Mouse (Mus musculus) urinary bladder, adult 18-20 months (tissue): ENCODE results near the gene Hs6st3.

Experiments
- DNase-seq, 2 experiments: peaks; one replicate each; pipeline ENCODE4 v3.0.0; 2022; ENCODE audit warnings: low spot score in 2 of 2, mixed read lengths in 2 of 2

Gene Hs6st3

DNA sequence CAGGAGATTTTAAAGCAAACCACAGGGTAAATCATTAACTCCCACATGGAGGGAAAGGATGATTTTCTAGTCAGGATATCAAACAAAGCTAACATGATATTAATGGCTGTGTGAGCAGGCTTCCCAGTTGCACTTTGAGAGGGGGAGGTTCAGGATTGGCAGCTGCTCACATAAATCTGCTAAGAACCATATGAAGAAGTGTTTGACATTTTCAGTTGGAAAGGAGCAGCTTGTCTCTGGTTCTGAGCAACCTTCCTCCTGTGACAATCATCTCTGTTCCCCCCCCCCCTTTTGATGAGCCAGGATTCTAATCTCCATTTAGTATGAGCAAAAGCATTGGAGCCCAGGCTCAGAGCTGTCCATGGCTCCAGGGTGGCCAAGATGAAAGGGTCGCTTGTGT lies 643.0 kb downstream of the Hs6st3 start:
- DNase-seq: no peak

DNA sequence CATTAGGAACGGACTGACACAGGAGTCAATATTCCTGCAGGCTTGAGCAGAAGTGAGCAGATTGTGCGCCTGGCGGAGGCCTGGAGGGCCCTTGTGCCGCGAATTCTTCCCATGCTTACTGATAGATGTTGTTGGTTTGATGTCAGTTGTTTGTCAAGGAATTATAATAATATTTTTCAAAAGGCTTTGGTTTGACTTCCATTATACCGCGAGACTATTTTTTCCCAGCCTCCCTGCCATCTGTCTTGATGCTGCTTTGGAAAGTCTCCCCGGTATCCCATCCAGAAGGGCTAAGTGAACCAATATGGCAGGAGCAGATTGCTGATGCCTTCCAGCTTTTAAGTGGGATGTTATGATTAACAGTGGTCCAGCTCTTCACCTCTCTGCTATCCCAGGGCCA lies 651.3 kb downstream of the Hs6st3 start:
- DNase-seq: no peak

DNA sequence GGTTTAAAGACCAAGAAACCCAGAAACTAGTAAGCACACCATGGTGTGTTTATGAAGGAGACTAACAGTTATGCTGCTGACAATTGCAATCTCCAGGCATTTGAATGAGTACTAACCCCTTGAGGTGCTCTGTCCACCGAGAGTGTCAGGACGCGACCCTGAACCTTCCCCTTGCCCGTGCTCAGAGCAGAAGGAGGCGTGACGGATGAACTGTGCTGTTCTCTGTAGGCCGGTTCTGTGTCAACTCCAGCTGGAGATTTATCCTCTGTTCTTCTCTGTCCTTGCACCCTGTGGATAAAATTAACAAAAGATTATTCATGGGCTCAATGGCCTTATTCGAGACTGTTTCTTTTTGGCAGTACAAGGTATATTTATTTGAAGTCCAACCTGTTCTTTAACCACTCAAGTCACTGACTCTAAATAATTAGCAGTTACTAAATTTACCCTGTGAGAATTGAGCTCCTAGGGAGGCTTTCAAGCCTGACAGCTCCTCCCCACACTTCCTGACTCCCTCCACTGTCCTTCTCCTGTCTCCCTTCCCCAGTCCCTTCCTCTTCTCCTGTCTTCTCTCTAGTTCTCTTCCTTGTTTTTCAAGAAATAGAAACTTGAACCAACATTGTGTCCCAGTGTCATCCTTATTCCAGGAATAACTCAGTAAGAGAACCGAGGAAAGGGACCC lies 659.2 kb downstream of the Hs6st3 start:
- DNase-seq: no peak

DNA sequence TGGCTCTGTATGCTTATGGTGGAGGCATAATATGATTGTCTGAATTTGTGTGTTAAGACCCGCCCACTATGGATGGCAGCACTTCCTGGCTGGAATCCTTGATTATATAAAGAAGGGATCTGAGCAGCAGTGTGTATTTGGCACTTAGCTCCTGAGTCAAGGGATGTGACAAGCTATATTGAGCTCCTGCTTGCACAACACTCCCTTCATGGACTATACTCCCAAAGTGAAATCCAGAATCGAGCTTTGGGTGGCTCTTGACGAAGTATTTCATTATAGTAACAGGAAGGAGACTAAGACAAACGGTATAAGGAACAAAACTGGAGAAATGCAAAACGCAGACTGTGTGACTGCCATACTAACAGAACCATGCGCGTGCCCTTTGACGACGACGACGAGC lies 660.4 kb downstream of the Hs6st3 start:
- DNase-seq: no peak

DNA sequence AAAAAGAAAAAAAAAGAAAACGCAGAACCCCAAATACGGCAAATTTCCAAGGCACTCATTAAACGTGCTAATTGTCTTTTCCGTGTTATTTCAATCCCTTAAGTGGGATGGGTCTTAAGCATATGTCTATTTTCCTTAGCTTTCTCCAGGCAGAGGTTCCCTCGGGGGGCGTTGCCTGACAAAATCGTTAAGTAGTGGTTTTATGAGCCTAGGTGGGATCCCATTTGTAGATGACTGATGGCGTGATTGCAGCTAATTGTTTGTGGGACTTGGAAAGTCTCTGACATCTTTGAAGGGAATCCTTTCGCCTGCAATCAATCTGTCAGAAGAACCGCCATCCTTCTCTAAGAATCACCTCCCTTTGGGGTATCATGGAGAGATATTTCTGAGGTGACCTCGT lies 662.7 kb downstream of the Hs6st3 start:
- no peak for DNase-seq

DNA sequence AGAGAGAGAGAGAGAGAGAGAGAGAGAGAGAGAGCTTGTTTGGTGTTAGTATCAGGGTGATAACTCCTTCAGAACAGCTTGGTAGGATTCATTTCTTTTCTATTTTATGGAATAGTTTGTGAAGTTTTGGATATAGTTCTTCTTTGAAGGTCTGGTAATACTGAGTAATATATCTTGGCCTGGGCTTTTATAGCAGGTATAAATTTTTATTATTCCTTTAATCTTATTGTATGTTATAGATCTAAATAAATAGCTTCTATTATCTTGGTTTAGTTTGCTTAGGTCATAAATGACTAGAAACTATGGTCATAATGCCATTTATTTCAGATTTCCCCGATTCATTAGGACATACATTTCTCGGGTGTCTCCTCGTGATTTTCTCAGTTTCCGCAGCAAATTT lies 675.8 kb downstream of the Hs6st3 start:
- no peak for DNase-seq

DNA sequence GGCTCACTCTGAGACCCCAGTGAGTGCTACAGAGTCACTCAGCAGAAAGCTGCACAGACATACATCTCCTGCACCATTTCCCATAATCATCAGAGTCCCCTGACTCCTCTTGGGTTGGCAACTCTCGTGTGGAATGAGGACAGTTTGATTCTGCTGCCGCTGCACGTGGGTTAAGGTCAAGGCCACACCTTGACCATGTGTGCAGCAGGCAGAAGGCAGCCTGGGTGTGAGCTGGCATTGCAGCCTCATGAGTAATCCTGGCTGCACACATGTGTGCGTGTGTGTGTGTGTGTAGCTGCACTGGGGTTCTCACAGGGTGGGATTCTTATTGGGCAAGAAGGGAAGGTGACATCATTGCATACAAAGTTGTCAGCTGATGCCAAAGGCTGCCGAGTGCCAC lies 677.5 kb downstream of the Hs6st3 start:
- no peak for DNase-seq

DNA sequence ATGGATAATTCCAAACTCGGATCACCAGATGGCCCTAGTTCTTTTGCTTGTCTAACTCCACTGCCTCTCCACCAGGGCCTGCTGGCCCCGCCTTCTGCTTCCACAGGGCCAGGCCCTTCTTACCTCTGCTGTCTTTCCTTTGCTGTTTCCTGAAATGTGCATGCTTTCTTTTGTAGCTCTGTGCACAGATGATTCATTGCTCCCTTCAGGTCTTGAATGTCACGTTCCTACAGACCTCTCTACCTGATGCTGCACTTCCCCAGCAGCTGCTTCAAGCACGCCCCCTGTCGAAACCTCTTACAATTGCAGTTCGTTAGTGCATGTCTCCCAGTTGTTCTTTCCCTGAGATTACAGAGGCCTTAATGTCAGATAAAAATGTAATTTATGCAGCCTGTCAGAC lies 682.4 kb downstream of the Hs6st3 start:
- DNase-seq: no peak

DNA sequence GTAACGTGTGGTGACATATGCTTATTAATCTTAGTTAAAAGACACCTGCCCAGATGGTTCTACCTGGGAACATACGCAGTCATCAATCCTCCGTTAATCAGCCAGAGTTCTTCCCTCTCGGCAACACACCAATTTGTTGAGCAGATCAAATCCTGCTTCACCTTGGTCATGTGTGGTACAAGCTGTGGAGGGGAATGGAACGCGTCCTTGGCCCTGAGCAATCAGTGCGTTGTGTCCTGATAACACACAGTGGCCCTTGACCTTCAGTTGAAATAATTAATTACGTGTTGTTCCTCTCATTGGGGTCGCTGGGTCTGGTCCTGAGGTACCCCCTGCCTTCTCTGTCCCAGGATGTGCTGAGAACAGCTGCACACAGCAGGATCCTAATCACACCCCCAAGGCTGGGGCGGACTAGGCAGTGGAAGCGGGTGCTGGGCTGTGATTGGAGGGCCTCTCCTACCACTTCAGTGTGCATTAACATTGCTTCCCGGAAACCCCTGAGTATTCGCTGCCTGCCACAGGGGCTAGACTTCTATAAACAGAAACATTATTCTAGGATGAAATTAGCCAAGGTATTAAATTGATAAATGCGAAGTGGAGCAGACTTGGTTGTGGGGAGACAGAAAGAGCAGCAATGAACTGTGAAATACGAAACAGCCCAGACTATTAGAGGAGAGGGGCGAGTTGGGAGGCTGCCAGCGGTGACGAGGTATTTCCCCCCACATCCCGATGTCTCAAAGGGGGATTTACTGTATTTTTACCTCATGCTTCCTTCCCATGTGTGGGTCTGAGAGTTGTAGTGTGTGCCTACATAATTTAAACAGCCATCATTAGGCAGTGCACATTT lies 693.2 kb downstream of the Hs6st3 start:
- no peak for DNase-seq

DNA sequence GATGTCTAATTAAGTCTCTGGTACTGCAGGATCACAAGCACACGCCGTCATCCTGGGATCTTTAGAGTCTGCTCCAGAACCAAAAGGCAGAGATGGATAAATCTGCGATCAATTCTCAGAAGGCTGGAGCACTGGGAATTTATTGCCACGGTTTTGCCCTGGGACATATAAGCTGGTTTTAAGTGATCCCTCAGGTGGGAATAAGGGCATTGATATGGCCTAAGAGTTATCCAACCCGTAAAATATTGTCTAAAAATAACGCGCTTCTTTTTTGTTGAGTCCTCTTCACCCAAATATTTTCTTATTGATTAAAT lies 693.8 kb downstream of the Hs6st3 start:
- no peak for DNase-seq

DNA sequence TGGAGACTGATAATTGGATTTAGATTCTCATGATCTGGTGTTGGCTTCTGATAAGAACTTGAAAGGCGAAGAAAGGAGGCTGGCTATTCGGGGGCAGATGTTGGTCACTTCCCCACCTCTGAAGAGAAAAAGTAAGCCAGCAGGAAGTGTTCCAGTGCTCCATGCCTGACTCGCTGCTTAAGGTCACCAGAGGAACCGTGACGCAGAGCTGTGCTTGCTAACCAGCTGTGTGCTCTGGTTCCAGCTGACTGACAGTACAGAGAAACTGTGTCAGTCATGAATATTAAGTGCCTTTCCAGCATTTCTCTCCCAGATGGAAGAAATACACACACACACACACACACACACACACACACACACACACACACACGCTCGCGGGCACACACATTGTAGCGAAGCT lies 694.8 kb downstream of the Hs6st3 start:
- no peak for DNase-seq

DNA sequence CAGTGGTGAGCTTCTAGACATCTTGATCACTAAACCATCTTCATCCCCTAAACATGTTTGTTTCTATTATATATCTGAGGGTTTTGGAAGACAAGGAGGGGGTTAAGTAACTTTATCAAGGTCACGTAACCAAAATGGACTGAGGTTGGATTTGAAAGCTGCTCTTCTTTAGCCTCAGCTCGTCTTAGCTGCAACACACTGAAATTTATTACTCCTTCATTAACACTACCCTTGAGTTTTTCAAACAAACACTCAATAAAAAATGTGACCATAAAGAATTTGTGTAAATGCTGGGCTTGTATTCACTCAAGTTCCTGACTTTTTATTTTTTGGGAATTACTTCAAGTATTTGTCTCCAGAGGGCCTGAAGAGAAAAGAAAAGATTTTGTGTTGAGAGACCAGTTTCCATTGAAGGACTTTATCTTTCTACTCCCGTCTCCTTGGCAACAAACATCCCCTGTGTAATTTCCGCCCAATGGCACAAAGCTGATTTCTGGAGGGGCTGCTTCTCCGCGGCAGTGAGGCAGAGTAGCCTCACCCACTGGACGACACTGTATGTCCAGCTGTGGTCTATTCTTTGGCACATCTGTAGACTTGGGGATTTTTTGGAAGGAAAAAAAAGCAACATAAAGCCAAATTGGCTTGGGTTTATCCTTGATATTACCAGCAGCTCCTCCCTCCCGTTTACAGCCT lies 696.0 kb downstream of the Hs6st3 start:
- DNase-seq: no peak

DNA sequence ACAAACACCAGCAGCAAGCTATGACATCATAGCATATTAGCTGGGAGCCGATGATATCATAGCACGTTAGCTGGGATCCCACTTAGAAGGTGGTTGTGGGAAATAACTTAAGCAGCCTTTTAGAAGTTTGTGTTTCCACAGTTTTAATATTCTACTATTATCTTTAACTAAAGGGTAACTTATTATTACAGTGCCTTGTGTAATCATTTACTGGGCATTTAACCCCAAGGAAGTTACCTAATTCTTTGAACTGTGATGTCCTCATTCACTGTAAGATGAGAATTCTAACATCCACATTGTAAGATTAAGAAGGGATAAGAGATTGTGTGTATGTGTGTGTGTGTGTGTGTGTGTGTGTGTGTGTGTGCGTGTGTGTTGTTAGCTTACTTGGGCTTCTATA lies 697.9 kb downstream of the Hs6st3 start:
- no peak for DNase-seq

DNA sequence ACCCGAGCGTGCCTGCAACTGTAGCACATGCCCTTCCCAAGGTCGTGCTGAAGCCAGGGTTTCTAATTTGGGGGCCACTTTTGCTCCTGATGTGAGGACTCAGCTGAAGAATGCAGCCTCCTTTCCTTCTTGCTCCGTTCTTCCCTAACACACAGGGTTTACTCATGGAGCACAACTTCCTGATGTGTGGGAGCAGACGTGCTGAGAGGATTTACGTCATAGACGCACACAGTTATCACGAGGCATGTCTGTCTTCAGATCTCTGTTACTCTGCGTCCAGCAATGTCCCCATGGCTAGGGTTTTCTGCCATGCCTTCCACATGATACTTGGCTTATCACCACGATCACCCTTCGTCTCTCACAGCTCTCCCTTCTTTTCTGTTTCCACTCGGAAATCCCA lies 709.4 kb downstream of the Hs6st3 start:
- no peak for DNase-seq

DNA sequence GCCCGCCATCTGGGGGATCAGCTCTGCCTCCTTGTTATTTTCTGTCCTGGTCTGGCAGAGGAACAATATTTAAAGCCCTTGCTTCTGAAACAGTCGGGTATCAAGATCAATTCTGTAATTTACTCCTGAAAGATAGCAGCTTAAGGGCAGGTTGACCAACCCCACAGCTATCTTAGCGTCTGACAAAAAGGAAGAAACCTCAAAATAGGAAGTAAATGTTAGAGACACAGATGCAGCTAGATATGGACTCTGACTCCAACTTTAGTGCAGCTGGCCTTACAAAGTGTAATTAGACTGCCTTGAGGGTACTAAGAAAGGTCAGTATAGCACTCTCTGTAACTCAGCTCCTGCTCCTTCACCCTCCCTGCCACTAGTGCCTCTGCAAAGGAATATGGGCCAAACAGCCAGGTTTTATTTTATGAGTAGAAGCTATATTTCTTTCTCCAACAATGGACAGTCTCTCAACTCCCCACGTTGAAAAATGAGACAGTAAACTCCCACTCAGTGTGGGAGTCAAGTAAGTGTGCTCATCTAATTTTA lies 710.7 kb downstream of the Hs6st3 start:
- no peak for DNase-seq

DNA sequence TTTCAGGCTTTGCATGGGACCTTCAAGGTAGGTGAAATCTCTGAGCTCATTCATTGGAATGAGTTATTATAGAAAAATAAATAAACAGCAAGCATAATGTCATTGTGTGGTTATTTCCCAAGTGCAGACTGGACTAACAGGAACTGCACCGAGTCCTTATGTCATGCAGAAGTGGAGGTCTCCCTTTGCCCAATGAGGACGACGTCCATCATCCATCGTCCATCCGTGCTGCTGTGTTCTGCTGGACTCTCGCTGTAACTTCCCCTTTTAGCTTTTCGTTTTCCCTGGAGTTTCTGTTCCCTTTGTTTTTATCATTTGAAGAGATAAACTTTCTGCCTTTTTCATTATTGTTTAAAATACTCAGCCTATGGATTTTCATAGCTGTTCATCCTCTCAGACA lies 711.2 kb downstream of the Hs6st3 start:
- DNase-seq: no peak

DNA sequence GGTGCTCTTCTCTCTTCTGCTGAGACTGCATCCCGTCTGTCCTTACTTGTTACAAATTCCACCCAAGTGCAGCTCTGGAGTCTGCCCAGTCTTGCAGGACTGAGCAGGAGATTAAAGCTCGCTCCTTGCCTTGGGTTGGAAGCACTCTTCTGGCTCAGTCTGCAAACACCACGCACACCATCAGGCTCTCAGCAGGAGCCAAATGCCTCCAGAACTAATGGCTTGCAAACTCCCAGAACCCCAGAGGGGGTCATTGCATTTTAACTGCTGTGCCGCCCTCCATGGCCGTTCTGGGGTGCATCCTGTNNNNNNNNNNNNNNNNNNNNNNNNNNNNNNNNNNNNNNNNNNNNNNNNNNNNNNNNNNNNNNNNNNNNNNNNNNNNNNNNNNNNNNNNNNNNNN lies 714.0 kb downstream of the Hs6st3 start:
- DNase-seq: no peak

DNA sequence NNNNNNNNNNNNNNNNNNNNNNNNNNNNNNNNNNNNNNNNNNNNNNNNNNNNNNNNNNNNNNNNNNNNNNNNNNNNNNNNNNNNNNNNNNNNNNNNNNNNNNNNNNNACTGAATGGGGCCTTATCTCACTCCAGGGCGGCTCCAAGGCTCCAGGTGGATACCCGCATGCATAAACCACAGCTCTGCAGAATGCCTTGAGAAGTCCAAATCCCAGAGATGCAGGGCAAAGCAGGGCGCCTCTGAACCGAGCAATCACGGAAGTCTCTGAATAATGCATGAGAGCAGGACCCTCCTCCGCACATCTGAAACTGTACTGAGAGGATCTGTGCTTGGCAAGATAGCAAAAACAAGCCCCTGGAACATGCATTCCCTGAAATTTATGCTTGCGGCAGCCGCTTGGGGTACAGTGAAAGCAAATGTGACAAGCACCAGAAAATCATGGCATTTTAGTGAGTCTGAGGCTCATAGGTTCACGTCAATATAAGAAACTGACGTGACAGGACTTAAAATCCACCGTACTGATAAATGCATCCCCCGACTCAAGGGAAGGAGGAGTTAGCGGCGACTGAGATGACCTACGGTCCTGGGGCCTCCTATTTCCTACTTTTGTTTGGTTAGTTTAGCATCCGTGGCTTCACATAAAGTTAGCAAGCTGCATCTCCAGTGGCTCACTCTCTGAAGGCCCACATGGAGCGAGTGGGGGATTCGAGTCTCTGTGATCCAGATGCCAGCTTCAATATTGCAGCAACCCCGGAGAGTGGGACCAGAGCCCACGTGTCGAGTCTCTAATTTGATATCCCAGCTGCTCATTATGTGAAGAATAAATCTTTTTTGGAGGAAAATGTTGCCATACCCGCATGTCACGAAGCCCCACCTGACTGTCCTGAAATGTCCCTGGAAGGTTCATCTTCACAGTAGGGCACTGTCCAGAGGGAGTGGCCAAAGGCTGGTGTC lies 719.5 kb downstream of the Hs6st3 start:
- no peak for DNase-seq

DNA sequence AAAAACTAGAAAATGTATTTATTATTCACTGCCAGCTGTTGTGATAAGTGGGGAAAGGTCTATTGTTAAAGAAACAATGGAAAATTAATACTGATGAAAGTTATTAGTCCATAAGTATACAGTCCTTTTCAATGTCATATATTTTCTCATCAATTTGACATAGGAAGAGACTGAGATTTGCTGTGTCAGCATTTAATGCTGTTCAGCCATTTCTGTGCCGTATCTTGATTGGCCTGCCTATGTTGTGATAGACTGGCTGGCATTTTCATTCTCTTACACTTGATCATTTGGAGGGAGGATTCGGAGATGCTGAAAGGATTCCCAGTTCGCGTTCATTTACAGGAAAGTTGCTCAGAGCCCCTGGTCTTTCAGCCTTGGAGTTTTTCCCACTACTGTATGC lies 735.5 kb downstream of the Hs6st3 start:
- no peak for DNase-seq

DNA sequence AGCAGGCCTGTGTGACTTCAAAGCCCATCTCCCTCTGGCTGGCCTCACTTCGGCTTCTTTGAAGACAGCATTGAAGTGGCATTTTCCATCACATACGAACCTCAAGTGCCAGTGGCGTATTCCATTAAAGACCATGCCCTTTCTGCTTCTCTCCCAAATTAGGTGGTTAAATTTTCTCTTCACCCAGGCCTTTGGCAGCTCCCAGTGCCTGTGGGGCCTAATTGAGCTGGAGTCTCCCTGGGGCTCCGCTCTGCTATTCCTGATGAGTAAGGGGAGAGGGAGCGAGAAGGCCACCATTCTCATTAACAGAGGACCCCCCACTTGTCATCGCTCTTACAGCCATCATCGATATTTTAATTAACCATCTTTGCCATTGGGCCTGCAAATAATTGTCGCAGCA lies 754.8 kb downstream of the Hs6st3 start:
- DNase-seq: no peak

DNA sequence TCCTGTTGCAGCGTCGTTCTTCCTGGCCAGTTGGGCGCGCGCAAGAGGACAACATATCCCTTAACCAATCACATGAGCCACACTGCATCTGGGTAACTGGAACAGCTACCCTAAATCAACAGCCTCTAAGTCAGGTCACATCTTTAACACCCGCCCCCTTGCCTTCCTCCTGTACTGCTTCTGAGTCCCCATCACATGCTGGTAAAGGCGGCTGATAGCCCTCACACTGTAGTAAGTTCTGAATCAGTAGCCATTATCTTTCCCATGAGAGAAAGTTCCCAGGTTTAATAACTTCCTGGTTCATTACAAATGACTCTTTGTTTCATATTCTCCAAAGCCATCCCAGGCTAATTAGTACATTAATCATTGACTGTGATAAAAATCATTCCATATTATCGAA lies 757.0 kb downstream of the Hs6st3 start:
- no peak for DNase-seq
